Mouse (Mus musculus): Measurements from ENCODE around the gene Bri3.

- TF ChIP-seq GATA1 (IDR thresholded peaks at IDR 0.05; ENCODE audit: low read length) (no peak), TAL1 (IDR thresholded peaks at IDR 0.05; ENCODE audit: low read length) (no peak)
Measured at GRCm38 (mm10) chr5:144234222-144234621, 10.0 kb upstream of the Bri3 start.

All from erythroblast, embryonic 14.5 days (primary cell).